ENCODE assay signal across 20 mouse cellular contexts in the genomic region with DNA sequence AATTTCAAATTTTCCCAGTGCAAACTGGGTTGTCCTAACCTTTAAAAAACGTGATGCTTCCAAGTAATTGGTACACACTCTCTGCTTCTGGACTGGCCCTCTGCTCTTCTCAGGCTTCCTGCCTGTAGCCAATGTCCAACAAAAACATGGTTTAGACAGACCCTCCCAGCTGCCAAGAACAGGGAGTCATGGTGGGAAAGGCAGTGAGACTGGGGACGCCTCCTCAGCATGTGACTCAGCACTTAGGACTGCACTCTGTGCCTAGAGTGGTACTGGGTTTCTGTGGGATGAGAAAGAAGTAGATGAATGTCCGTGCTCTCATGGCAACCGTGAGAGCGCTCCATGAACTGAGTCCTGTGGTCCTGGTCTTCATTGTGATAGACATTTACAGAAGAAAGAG.
DNase-seq lines count a peak whose midpoint lies in the region; ATAC-seq and TF ChIP-seq lines count a peak whose summit lies in the region.
"Had no signal": no experiment of that assay in that cellular context is flagged by ENCODE, and none has a peak within 500 bp of the region (broad histone marks: within the 10 kb centered on the region; RNA-seq: fewer than 3 reads in every experiment).

No protein-coding gene starts in this region.

- no peak overlapping the region for H3K27ac ChIP-seq in hindbrain, postnatal 0 days
- H3K27ac ChIP-seq in hindbrain, embryonic 13.5 days, result no peak overlapping the region
- H3K27ac ChIP-seq: embryonic facial prominence, embryonic 10.5 days; forebrain, embryonic 15.5 days; hindbrain, embryonic 10.5 days; neural tube, embryonic 13.5 days had no signal

- H3K9me3 ChIP-seq in hindbrain, postnatal 0 days (ENCODE audit: low read length), result no peaks in the 10 kb centered on the region
- no peaks in the 10 kb centered on the region for H3K9me3 ChIP-seq in hindbrain, embryonic 13.5 days
- H3K9me3 ChIP-seq: embryonic facial prominence, embryonic 10.5 days; forebrain, embryonic 15.5 days; hindbrain, embryonic 10.5 days; neural tube, embryonic 13.5 days had no signal

- no peak overlapping the region for H3K4me3 ChIP-seq in hindbrain, postnatal 0 days (ENCODE audit: low read length)
- no peak overlapping the region for H3K4me3 ChIP-seq in hindbrain, embryonic 13.5 days
- H3K4me3 ChIP-seq: embryonic facial prominence, embryonic 10.5 days; erythroblast, embryonic 14.5 days; forebrain, embryonic 15.5 days; hindbrain, embryonic 10.5 days; neural tube, embryonic 13.5 days had no signal

- no peak for TF ChIP-seq CTCF in hindbrain, postnatal 0 days (IDR thresholded peaks at IDR 0.05; ENCODE audit: low read depth)

- peak; percentile 62; the same call in 1 of the 2 replicates for ATAC-seq in hindbrain, postnatal 0 days
- no peak for ATAC-seq in hindbrain, embryonic 13.5 days (ENCODE audit: low FRiP score)
- ATAC-seq: forebrain, embryonic 15.5 days; inflammation-experienced regulatory T-cells, adult 6 months; liver, postnatal 0 days had no signal

- H3K9ac ChIP-seq in hindbrain, postnatal 0 days (replicated peaks; ENCODE audit: low read length), result no peak overlapping the region
- no peak overlapping the region for H3K9ac ChIP-seq in hindbrain, embryonic 13.5 days
- H3K9ac ChIP-seq: forebrain, embryonic 15.5 days; liver, postnatal 0 days; neural tube, embryonic 13.5 days had no signal

- no peaks in the 10 kb centered on the region for H3K36me3 ChIP-seq in hindbrain, postnatal 0 days (ENCODE audit: insufficient read depth, low read length)
- 0 out of 2 replicates have a peak, but pooled peaks cover 3% of the 10 kb centered on the region for H3K36me3 ChIP-seq in hindbrain, embryonic 13.5 days
- H3K36me3 ChIP-seq: forebrain, embryonic 15.5 days; neural tube, embryonic 13.5 days had no signal

- intact Hi-C loops in heart, postnatal 10 days (cut with DNase I), result no loop called here

- H3K27me3 ChIP-seq in hindbrain, postnatal 0 days (ENCODE audit: insufficient read depth, low read length), result no peaks in the 10 kb centered on the region
- peaks cover 19% of the 10 kb centered on the region for H3K27me3 ChIP-seq in hindbrain, embryonic 13.5 days
- H3K27me3 ChIP-seq: forebrain, embryonic 15.5 days; neural tube, embryonic 13.5 days had no signal

- no peak overlapping the region for H3K4me2 ChIP-seq in hindbrain, postnatal 0 days (ENCODE audit: low read depth, low read length)
- H3K4me2 ChIP-seq in hindbrain, embryonic 13.5 days, result no peak overlapping the region
- H3K4me2 ChIP-seq: forebrain, embryonic 15.5 days; neural tube, embryonic 13.5 days had no signal

- no peaks in the 10 kb centered on the region for H3K4me1 ChIP-seq in hindbrain, postnatal 0 days (ENCODE audit: insufficient read depth, low read length)
- H3K4me1 ChIP-seq in hindbrain, embryonic 13.5 days (replicated peaks), result peaks cover 6% of the 10 kb centered on the region; the same call in 1 of the 2 replicates

- 69% methylated on average over 5 of the region's 5 CpGs for WGBS in hindbrain, postnatal 0 days
- 84% methylated on average over 5 of the region's 5 CpGs for WGBS in hindbrain, embryonic 13.5 days

- no peak for DNase-seq in hindbrain, postnatal 0 days (ENCODE audit: low spot score)
- DNase-seq in heart, adult 8-10 months (ENCODE audit: low spot score), result peak; percentile 63
- DNase-seq in heart, postnatal 10 days, result peak; percentile 33 to 37
- no peak for DNase-seq in right cerebral cortex, adult 18-20 months
- DNase-seq in spleen, adult 12 weeks (ENCODE audit: low spot score), result no peak
- DNase-seq in frontal cortex, adult 2 months (ENCODE audit: extremely low spot score in 1 of 2, low spot score in 1 of 2), result no peak
- DNase-seq: cerebellum, postnatal 25 days; kidney, adult 9 months; liver; liver, postnatal 0 days; lung, postnatal 14 days; right cerebral cortex, postnatal 25 days; thymus, postnatal 36 days had no signal

Comparison
In these comparisons a context has a peak if more than half of its experiments do, and no peak if none do; other contexts are left out.
1. DNase-seq: peak in heart, adult 8-10 months (single experiment) and heart, postnatal 10 days (2 of 2); none in hindbrain, postnatal 0 days (single experiment), right cerebral cortex, adult 18-20 months (single experiment), spleen, adult 12 weeks (single experiment) and frontal cortex, adult 2 months (0 of 2).